Mouse (Mus musculus) C2C12 (cell line): ENCODE results near the gene Pigm. TPM values are rescaled to one million over a fixed set of nuclear protein-coding genes. Genes with fewer than 3 reads are reported as not detected.
A peak's percentile ranks its signal among the peaks of the same experiment; 100 is the strongest.

Experiments
- H3K27me3 ChIP-seq: one replicate; pipeline ENCODE4 v1.6.1; 2011; ENCODE audit not compliant: control insufficient read depth, insufficient read depth, insufficient read length
- H3K36me3 ChIP-seq: one replicate; pipeline ENCODE4 v1.6.1; 2011; ENCODE audit not compliant: control insufficient read depth, insufficient read depth
- H3K4me3 ChIP-seq: one replicate; pipeline ENCODE4 v1.5.1; 2011; ENCODE audit warnings: mild to moderate bottlenecking, control low read depth; ENCODE audit not compliant: poor library complexity, insufficient read depth, severe bottlenecking
- H3K79me2 ChIP-seq: one replicate; pipeline ENCODE4 v1.6.1; 2011; ENCODE audit not compliant: control insufficient read depth, insufficient read depth
- H3K79me3 ChIP-seq: one replicate; pipeline ENCODE4 v1.6.1; 2011; ENCODE audit warnings: low read depth, control low read depth
- H3ac ChIP-seq: one replicate; pipeline ENCODE3; 2011; ENCODE audit warnings: low read depth; ENCODE audit not compliant: control insufficient read depth, insufficient read length
- CEBPB ChIP-seq: IDR thresholded peaks from one replicate; pipeline ENCODE4 v1.6.1; 2011; ENCODE audit warnings: low read depth, mild to moderate bottlenecking, control low read depth, moderate library complexity
- CTCF ChIP-seq: IDR thresholded peaks from one replicate; pipeline ENCODE4 v1.5.1; 2011; ENCODE audit not compliant: control insufficient read depth, insufficient read depth, insufficient read length
- FOSL1 ChIP-seq: IDR thresholded peaks from one replicate; pipeline ENCODE4 v1.8.0; 2011; ENCODE audit warnings: mild to moderate bottlenecking, low read length; ENCODE audit not compliant: poor library complexity, insufficient read depth, severe bottlenecking
- MAX ChIP-seq: IDR thresholded peaks from one replicate; pipeline ENCODE4 v1.6.1; 2011; ENCODE audit warnings: mild to moderate bottlenecking, control low read depth
- MYOD1 ChIP-seq: IDR thresholded peaks from one replicate; pipeline ENCODE4 v1.6.1; 2011; ENCODE audit warnings: low read depth; ENCODE audit not compliant: control insufficient read depth, insufficient read length
- MYOG ChIP-seq: IDR thresholded peaks from one replicate; pipeline ENCODE4 v1.6.1; 2011; ENCODE audit not compliant: control insufficient read depth, insufficient read length; ENCODE audit errors: extremely low read depth
- USF1 ChIP-seq: IDR thresholded peaks from one replicate; pipeline ENCODE4 v1.6.1; 2011; ENCODE audit warnings: low read depth, mild to moderate bottlenecking, control low read depth, moderate library complexity
- polyA plus RNA-seq: library from polyadenylated mRNA; unstranded; fragments of >200 nt; fragmentation: generic; extraction: Trizol; gene quantifications from one replicate; pipeline ENCODE4 v1.2.1, GENCODE M21; 2012; ENCODE audit warnings: missing spikeins

Gene Pigm
- polyA plus RNA-seq, 1 experiment: 3.8 TPM

- Histone ChIP-seq H3K79me2 (no peaks in the 10 kb centered on the region), H3K36me3 (no peaks in the 10 kb centered on the region), H3ac (no peak overlapping the region), H3K79me3 (no peaks in the 10 kb centered on the region), H3K4me3 (no peak overlapping the region), H3K27me3 (peaks cover 68% of the 10 kb centered on the region)
- TF ChIP-seq USF1 (no peak), MAX (no peak)
Measured at GRCm38 (mm10) chr1:172352453-172352852, 23.9 kb upstream of the Pigm start.

GRCm38 (mm10) chr1:172355336-172355735, 21.0 kb upstream of the Pigm start:
- Histone ChIP-seq H3K27me3 (peaks cover 71% of the 10 kb centered on the region), H3K79me2 (no peaks in the 10 kb centered on the region), H3K36me3 (no peaks in the 10 kb centered on the region), H3ac (no peak overlapping the region), H3K79me3 (no peaks in the 10 kb centered on the region), H3K4me3 (no peak overlapping the region)
- TF ChIP-seq CTCF (no peak), FOSL1 (no peak), CEBPB (no peak), MYOD1 (no peak), MAX (no peak), MYOG (no peak), USF1 (no peak)

DNA sequence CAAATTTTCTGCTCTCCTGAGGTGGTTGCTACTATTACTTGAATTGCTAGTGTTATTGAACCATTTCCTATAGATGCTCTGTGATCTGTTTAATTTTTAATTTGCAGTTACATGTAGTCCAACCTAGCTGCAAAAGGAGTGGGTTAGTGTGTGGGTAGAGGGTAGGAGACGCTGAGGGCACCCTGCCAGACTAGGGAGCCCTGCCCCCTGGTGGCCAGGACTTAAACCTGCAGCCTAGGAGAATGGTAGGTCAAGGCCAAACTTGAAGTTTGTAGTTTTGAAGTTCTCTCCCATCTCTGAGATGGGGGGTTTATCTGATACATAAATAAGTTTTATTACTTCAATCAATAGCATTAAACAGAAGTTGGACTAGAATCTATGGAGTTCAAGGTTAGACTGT, 18.8 kb upstream of the Pigm start:
- H3K27me3 ChIP-seq: peaks cover 67% of the 10 kb centered on the region
- H3K36me3 ChIP-seq: no peaks in the 10 kb centered on the region
- no peaks in the 10 kb centered on the region for H3K79me3 ChIP-seq
- H3K79me2 ChIP-seq: no peaks in the 10 kb centered on the region
- H3ac ChIP-seq: no peak overlapping the region
- TF ChIP-seq MYOD1 (no peak), CTCF (peak; percentile 66)
- no peak overlapping the region for H3K4me3 ChIP-seq

GRCm38 (mm10) chr1:172358341-172358740, 18.0 kb upstream of the Pigm start:
- Histone ChIP-seq H3ac (no peak overlapping the region), H3K79me2 (no peaks in the 10 kb centered on the region), H3K36me3 (no peaks in the 10 kb centered on the region), H3K4me3 (no peak overlapping the region), H3K79me3 (no peaks in the 10 kb centered on the region), H3K27me3 (peaks cover 66% of the 10 kb centered on the region)
- TF ChIP-seq MYOG (no peak), MYOD1 (no peak), CEBPB (no peak), CTCF (no peak), USF1 (no peak), FOSL1 (no peak)

DNA sequence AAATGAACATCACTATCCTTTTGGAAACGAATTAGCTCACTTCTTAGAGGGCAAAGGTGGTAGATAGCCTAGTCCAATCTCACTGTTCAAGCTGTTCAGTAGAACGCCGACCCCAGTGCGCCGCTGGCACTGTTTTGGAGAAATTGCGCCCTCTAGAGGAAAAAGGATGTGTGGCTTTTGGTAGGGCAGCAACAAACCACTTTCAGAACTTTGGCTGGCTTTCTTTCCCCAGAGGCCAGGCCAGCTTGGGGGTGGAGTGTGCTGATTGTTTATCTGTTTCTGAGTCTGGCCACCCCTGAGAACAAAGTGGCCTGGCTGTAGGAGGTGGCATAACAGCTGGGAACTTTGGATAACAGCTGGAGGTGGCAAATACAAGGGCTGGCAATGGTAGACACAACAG, 11.7 kb upstream of the Pigm start:
- no peaks in the 10 kb centered on the region for H3K36me3 ChIP-seq
- no peak for TF ChIP-seq FOSL1
- no peak for TF ChIP-seq MYOD1
- TF ChIP-seq MAX: no peak
- TF ChIP-seq CTCF: peak; percentile 19
- no peak for TF ChIP-seq USF1
- no peak for TF ChIP-seq CEBPB
- TF ChIP-seq MYOG: no peak
- H3K27me3 ChIP-seq: peaks cover 33% of the 10 kb centered on the region
- H3K79me3 ChIP-seq: no peaks in the 10 kb centered on the region
- no peak overlapping the region for H3K4me3 ChIP-seq
- H3K79me2 ChIP-seq: no peaks in the 10 kb centered on the region
- no peak overlapping the region for H3ac ChIP-seq

DNA sequence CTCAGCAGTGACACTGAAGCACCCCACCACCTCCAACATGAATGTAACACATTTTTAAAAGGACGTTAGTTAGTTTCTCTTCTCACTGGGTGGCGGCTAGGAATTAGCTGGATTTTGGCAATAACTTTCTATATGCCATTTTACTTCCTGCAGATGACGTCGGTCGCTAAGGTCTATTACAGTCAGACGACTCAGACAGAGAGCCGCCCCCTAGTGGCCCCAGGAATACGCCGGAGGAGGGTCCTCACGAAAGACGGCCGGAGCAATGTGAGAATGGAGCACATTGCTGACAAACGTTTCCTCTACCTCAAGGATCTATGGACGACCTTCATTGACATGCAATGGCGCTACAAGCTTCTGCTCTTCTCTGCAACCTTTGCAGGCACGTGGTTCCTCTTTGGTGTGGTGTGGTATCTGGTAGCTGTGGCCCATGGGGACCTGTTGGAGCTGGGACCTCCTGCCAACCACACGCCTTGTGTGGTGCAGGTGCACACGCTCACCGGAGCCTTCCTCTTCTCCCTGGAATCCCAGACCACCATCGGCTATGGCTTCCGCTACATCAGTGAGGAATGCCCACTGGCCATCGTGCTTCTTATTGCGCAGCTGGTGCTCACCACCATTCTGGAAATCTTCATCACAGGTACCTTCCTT, 7.5 kb upstream of the Pigm start:
- Histone ChIP-seq H3K79me2 (no peaks in the 10 kb centered on the region), H3K79me3 (no peaks in the 10 kb centered on the region), H3K4me3 (no peak overlapping the region), H3ac (no peak overlapping the region), H3K27me3 (no peaks in the 10 kb centered on the region), H3K36me3 (no peaks in the 10 kb centered on the region)
- TF ChIP-seq CTCF (no peak), MYOG (no peak), MYOD1 (no peak), FOSL1 (no peak), CEBPB (no peak), USF1 (no peak), MAX (no peak)
